Mouse (Mus musculus) heart, embryonic 11.5 days (tissue): ENCODE measurements around the gene Rnf24. TPM values are rescaled to one million over a fixed set of nuclear protein-coding genes. Genes with fewer than 3 reads are reported as not detected.
"Not testable (repeated sequence)": the region's sequence is repeated elsewhere in the genome, so short reads cannot be mapped to it uniquely, and the experiment has no call there.

Source experiments
- ATAC-seq: fragments of 200-750 bp; cut with Nextera tagmentation; replicated peaks from 2 replicates; pipeline ENCODE4 v1.8.0; 2017; ENCODE audit warnings: moderate library complexity; ENCODE audit not compliant: insufficient number of reproducible peaks, low FRiP score, low TSS enrichment
- H3K27ac ChIP-seq: fragments of 300-500 bp; sonication (generic); 2 replicates; pipeline ENCODE4 v1.5.1; 2014; ENCODE audit warnings: mild to moderate bottlenecking, low read depth, low read length
- H3K27me3 ChIP-seq: fragments of 300-500 bp; sonication (generic); 2 replicates; pipeline ENCODE4 v1.6.1; 2014; ENCODE audit warnings: mild to moderate bottlenecking, low read length, mixed read lengths; ENCODE audit not compliant: control insufficient read depth, insufficient read depth
- H3K36me3 ChIP-seq: fragments of 300-500 bp; sonication (generic); 2 replicates; pipeline ENCODE4 v1.6.1; 2014; ENCODE audit warnings: mild to moderate bottlenecking, low read length, moderate library complexity, mixed read lengths; ENCODE audit not compliant: control insufficient read depth, insufficient read depth
- H3K4me1 ChIP-seq: fragments of 300-500 bp; sonication (generic); 2 replicates; pipeline ENCODE4 v1.6.1; 2014; ENCODE audit warnings: low read length; ENCODE audit not compliant: control insufficient read depth, insufficient read depth
- H3K4me2 ChIP-seq: fragments of 300-500 bp; sonication (generic); 2 replicates; pipeline ENCODE4 v1.6.1; 2014; ENCODE audit warnings: mild to moderate bottlenecking, moderate library complexity
- H3K4me3 ChIP-seq: fragments of 300-500 bp; sonication (generic); 2 replicates; pipeline ENCODE4 v1.5.1; 2014; ENCODE audit warnings: low read depth, low read length
- H3K9ac ChIP-seq: fragments of 300-500 bp; sonication (generic); 2 replicates; pipeline ENCODE4 v1.6.1; 2014; ENCODE audit warnings: mild to moderate bottlenecking, low read depth, low read length, moderate library complexity
- H3K9me3 ChIP-seq: fragments of 300-500 bp; sonication (generic); replicated peaks from 2 replicates; pipeline ENCODE4 v1.6.1; 2016; ENCODE audit warnings: low read length; ENCODE audit not compliant: control insufficient read depth
- WGBS: fragments of 180-500 bp; shearing (Covaris S2); extraction: QIAGEN DNeasy Blood & Tissue Kit; methylation state at CpG from one replicate; pipeline ENCODE4 v1.1.7; 2014; ENCODE audit not compliant: insufficient replicate concordance; 5-methylcytosine and 5-hydroxymethylcytosine counted together
- polyA plus RNA-seq: library from polyadenylated mRNA; unstranded; fragments of >200 nt; fragmentation: Nextera tagmentation; extraction: Ambion mirVana; gene quantifications from 2 replicates; pipeline ENCODE4 v1.2.1, GENCODE M21; 2014

Rnf24 gene
- polyA plus RNA-seq, 1 experiment from 2014 or later = 1.7 TPM

GRCm38 (mm10) chr2:131301635-131302034 lies 51.1 kb downstream of the Rnf24 start:
- no peaks in the 10 kb centered on the region for H3K27me3 ChIP-seq
- H3K9me3 ChIP-seq = no peaks in the 10 kb centered on the region
- H3K9ac ChIP-seq = no peak overlapping the region
- H3K4me2 ChIP-seq = no peak overlapping the region
- no peaks in the 10 kb centered on the region for H3K4me1 ChIP-seq
- no peak for ATAC-seq
- peaks cover 17% of the 10 kb centered on the region for H3K36me3 ChIP-seq
- no peak overlapping the region for H3K4me3 ChIP-seq
- no peak overlapping the region for H3K27ac ChIP-seq

- no peak overlapping the region for H3K4me3 ChIP-seq
- no peaks in the 10 kb centered on the region for H3K9me3 ChIP-seq
- H3K4me1 ChIP-seq = no peaks in the 10 kb centered on the region
- no peak for ATAC-seq
- WGBS = 68% methylated on average over 2 of the region's 2 CpGs
- H3K36me3 ChIP-seq = peaks cover 26% of the 10 kb centered on the region
- no peak overlapping the region for H3K9ac ChIP-seq
- H3K27ac ChIP-seq = no peak overlapping the region
- H3K27me3 ChIP-seq = no peaks in the 10 kb centered on the region
- H3K4me2 ChIP-seq = no peak overlapping the region
Observed at GRCm38 (mm10) chr2:131300485-131300884, 52.2 kb downstream of the Rnf24 start.

GRCm38 (mm10) chr2:131298674-131299073 lies 54.0 kb downstream of the Rnf24 start:
- H3K4me3 ChIP-seq, H3K9ac ChIP-seq, H3K9me3 ChIP-seq, H3K27ac ChIP-seq, ATAC-seq, H3K4me1 ChIP-seq, H3K27me3 ChIP-seq, H3K4me2 ChIP-seq: not testable (repeated sequence)
- H3K36me3 ChIP-seq = peaks cover 29% of the 10 kb centered on the region
- 72% methylated on average over 7 of the region's 7 CpGs for WGBS

- Histone ChIP-seq H3K4me3 (no peak overlapping the region), H3K4me1 (no peaks in the 10 kb centered on the region), H3K27ac (no peak overlapping the region), H3K36me3 (peaks cover 27% of the 10 kb centered on the region), H3K9ac (no peak overlapping the region), H3K4me2 (no peak overlapping the region), H3K9me3 (no peaks in the 10 kb centered on the region), H3K27me3 (no peaks in the 10 kb centered on the region)
- 92% methylated on average over 2 of the region's 2 CpGs for WGBS
- no peak for ATAC-seq
Observed at GRCm38 (mm10) chr2:131296746-131297261, 55.9 kb downstream of the Rnf24 start.

- Histone ChIP-seq H3K27ac (no peak overlapping the region), H3K9me3 (no peaks in the 10 kb centered on the region), H3K9ac (no peak overlapping the region), H3K4me1 (no peaks in the 10 kb centered on the region), H3K4me3 (no peak overlapping the region), H3K27me3 (no peaks in the 10 kb centered on the region), H3K4me2 (no peak overlapping the region), H3K36me3 (peaks cover 22% of the 10 kb centered on the region)
- no peak for ATAC-seq
Observed at GRCm38 (mm10) chr2:131290669-131291068, 62.0 kb downstream of the Rnf24 start.

- WGBS = 84% methylated on average over 1 of the region's 1 CpGs
- Histone ChIP-seq H3K9ac (no peak overlapping the region), H3K36me3 (peaks cover 13% of the 10 kb centered on the region), H3K9me3 (no peaks in the 10 kb centered on the region), H3K4me3 (no peak overlapping the region), H3K27ac (no peak overlapping the region), H3K4me2 (no peak overlapping the region), H3K27me3 (no peaks in the 10 kb centered on the region), H3K4me1 (no peaks in the 10 kb centered on the region)
- no peak for ATAC-seq
Observed at GRCm38 (mm10) chr2:131286276-131286675, 66.4 kb downstream of the Rnf24 start.

- no peaks in the 10 kb centered on the region for H3K4me1 ChIP-seq
- no peaks in the 10 kb centered on the region for H3K27me3 ChIP-seq
- no peak overlapping the region for H3K9ac ChIP-seq
- H3K36me3 ChIP-seq = peaks cover 10% of the 10 kb centered on the region
- no peak overlapping the region for H3K4me3 ChIP-seq
- H3K4me2 ChIP-seq = no peak overlapping the region
- 83% methylated on average over 1 of the region's 1 CpGs for WGBS
- ATAC-seq = no peak
- H3K27ac ChIP-seq = no peak overlapping the region
- H3K9me3 ChIP-seq = no peaks in the 10 kb centered on the region
Observed at GRCm38 (mm10) chr2:131281596-131281995, 71.1 kb downstream of the Rnf24 start.

- WGBS = 86% methylated on average over 5 of the region's 5 CpGs
- peaks cover 18% of the 10 kb centered on the region for H3K36me3 ChIP-seq
- no peak overlapping the region for H3K27ac ChIP-seq
- H3K27me3 ChIP-seq = no peaks in the 10 kb centered on the region
- H3K4me3 ChIP-seq = no peak overlapping the region
- H3K4me1 ChIP-seq = no peaks in the 10 kb centered on the region
- H3K4me2 ChIP-seq = no peak overlapping the region
- ATAC-seq = no peak
- no peak overlapping the region for H3K9ac ChIP-seq
- no peaks in the 10 kb centered on the region for H3K9me3 ChIP-seq
Observed at GRCm38 (mm10) chr2:131276722-131277121, 76.0 kb downstream of the Rnf24 start.

GRCm38 (mm10) chr2:131275493-131275892 lies 77.2 kb downstream of the Rnf24 start:
- Histone ChIP-seq H3K4me2 (no peak overlapping the region), H3K36me3 (peaks cover 18% of the 10 kb centered on the region), H3K4me1 (no peaks in the 10 kb centered on the region), H3K9ac (no peak overlapping the region), H3K27me3 (no peaks in the 10 kb centered on the region), H3K9me3 (no peaks in the 10 kb centered on the region), H3K4me3 (no peak overlapping the region), H3K27ac (no peak overlapping the region)
- no peak for ATAC-seq
- WGBS = 96% methylated on average over 3 of the region's 3 CpGs
